Mouse (Mus musculus): ENCODE measurements at regions not wholly inside any gene's neighbourhood (a gene's known extent, or its start where the extent isn't known, plus 50 kb on each side); places are given as distances from the start of the nearest gene placed in this dataset.

GRCm38 (mm10) chr6:117775304-117776050, 65.5 kb upstream of the Zfp637 start:
- TF ChIP-seq CTCF (IDR thresholded peaks at IDR 0.05) (no peak), EP300 (IDR thresholded peaks at IDR 0.05) (no peak)

All from lung, postnatal 0 days (tissue).